Mouse (Mus musculus) kidney, adult 9 months (tissue): ENCODE results near the gene Gm6502.
"Not testable (repeated sequence)": the region's sequence is repeated elsewhere in the genome, so short reads cannot be mapped to it uniquely, and the experiment has no call there.

Source experiments
- DNase-seq: peaks from one replicate; pipeline ENCODE4 v3.0.0; 2022

The Gm6502 gene

GRCm38 (mm10) chr5:94314135-94314534 lies at the start of gene Gm6502:
Gene Gm6502 (plus strand): TSS chr5:94314435.
- DNase-seq, result not testable (repeated sequence)

GRCm38 (mm10) chr5:94306696-94307095 lies 7.5 kb upstream of the Gm6502 start, which contains the start of gene A430089I19Rik:
Gene A430089I19Rik (minus strand): TSS chr5:94306796.
- not testable (repeated sequence) for DNase-seq

DNA sequence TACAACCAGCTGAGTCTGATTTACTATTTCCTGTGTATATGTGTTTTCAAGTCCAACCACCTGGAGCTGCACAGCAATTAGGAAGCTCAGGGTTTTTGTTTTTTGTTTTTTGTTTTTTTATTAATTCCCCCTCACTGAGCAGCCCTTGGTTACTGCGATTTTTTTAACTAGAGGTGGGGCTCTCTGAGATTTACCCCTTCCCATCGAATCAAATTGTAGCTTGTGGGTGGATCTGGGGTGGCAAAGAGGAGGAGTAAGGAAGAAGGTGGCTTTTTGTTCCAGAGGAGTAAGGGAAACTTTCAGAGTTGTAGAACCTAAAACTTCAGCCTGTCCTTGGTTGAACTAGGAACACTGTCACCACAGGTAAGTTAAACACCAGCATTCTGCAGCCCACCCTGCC lies 25.2 kb downstream of the Gm6502 start, which contains the start of gene AA792892:
AA792892 (plus strand) TSS at position 301 of the 400 bp plus-strand sequence.
- DNase-seq, result not testable (repeated sequence)
